Comparison of ENCODE assay signal across 13 mouse cellular contexts in the genomic region with DNA sequence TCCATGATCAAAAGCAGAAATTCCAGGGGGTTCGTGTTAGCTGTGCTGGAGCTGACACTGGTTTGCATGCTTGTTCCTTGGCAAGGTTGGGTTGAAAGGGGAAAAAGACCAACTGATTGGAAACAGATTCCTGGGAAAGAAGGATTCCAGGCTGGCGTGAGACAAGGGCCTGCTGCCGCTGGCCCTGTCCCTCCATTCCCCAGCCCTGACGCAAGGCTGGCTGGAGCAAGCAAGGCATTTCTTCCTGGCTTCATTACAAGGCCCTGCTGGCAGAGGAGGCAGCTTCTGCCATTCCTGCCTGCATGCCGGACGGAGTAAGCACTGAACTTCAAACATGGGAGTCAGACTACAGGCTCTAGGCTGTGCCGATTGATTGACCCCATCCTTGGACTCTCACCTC. TPM values are rescaled to one million over a fixed set of nuclear protein-coding genes. Genes with fewer than 3 reads are reported as not detected.
DNase-seq lines count a peak whose midpoint lies in the region; ATAC-seq lines count a peak whose summit lies in the region.
"Had no signal": no experiment of that assay in that cellular context is flagged by ENCODE, and none has a peak within 500 bp of the region (broad histone marks: within the 10 kb centered on the region; RNA-seq: fewer than 3 reads in every experiment).

No protein-coding gene starts in this region.

- no peak for ATAC-seq in heart, embryonic 13.5 days (ENCODE audit: extremely low read depth, insufficient number of reproducible peaks, low FRiP score, low TSS enrichment)
- ATAC-seq in forebrain, embryonic 13.5 days, result no peak
- ATAC-seq in intestine, embryonic 15.5 days, result no peak

- H3K4me1 ChIP-seq in heart, embryonic 10.5 days, result no peaks in the 10 kb centered on the region
- H3K4me1 ChIP-seq in embryonic facial prominence, embryonic 10.5 days, result peaks cover 10% of the 10 kb centered on the region; the same call in 1 of the 2 replicates
- peaks cover 3% of the 10 kb centered on the region; the same call in 1 of the 2 replicates for H3K4me1 ChIP-seq in heart, embryonic 13.5 days
- no peaks in the 10 kb centered on the region for H3K4me1 ChIP-seq in forebrain, embryonic 13.5 days
- no peaks in the 10 kb centered on the region for H3K4me1 ChIP-seq in intestine, embryonic 15.5 days (replicated peaks)
- H3K4me1 ChIP-seq: liver, embryonic 13.5 days had no signal

- WGBS in heart, embryonic 10.5 days, result 69% methylated on average over 7 of the region's 7 CpGs
- 60% methylated on average over 7 of the region's 7 CpGs for WGBS in embryonic facial prominence, embryonic 10.5 days
- WGBS in heart, embryonic 13.5 days, result 64% methylated on average over 7 of the region's 7 CpGs
- 83% methylated on average over 7 of the region's 7 CpGs for whole genome bisulfite sequencing in forebrain, embryonic 13.5 days
- 63% methylated on average over 7 of the region's 7 CpGs for WGBS in intestine, embryonic 15.5 days

- H3K27ac ChIP-seq in heart, embryonic 10.5 days, result no peak overlapping the region
- no peak overlapping the region for H3K27ac ChIP-seq in embryonic facial prominence, embryonic 10.5 days (replicated peaks)
- peak overlapping the region; percentile 8; the same call in 1 of the 2 replicates for H3K27ac ChIP-seq in heart, embryonic 13.5 days (replicated peaks)
- no peak overlapping the region for H3K27ac ChIP-seq in forebrain, embryonic 13.5 days
- no peak overlapping the region for H3K27ac ChIP-seq in intestine, embryonic 15.5 days
- H3K27ac ChIP-seq: liver, embryonic 13.5 days had no signal

- no peak overlapping the region for H3K9ac ChIP-seq in heart, embryonic 13.5 days
- H3K9ac ChIP-seq in forebrain, embryonic 13.5 days, result no peak overlapping the region
- H3K9ac ChIP-seq in intestine, embryonic 15.5 days, result no peak overlapping the region
- H3K9ac ChIP-seq: liver, embryonic 13.5 days had no signal

- H3K27me3 ChIP-seq in heart, embryonic 10.5 days (ENCODE audit: insufficient read depth, poor library complexity, severe bottlenecking), result no peaks in the 10 kb centered on the region
- H3K27me3 ChIP-seq in embryonic facial prominence, embryonic 10.5 days (replicated peaks; ENCODE audit: low read depth, poor library complexity, severe bottlenecking), result no peaks in the 10 kb centered on the region
- H3K27me3 ChIP-seq in heart, embryonic 13.5 days (replicated peaks), result no peaks in the 10 kb centered on the region
- no peaks in the 10 kb centered on the region for H3K27me3 ChIP-seq in forebrain, embryonic 13.5 days
- H3K27me3 ChIP-seq in intestine, embryonic 15.5 days (replicated peaks), result no peaks in the 10 kb centered on the region
- H3K27me3 ChIP-seq: liver, embryonic 13.5 days had no signal

- no peak overlapping the region for H3K4me3 ChIP-seq in heart, embryonic 10.5 days
- H3K4me3 ChIP-seq in embryonic facial prominence, embryonic 10.5 days, result no peak overlapping the region
- H3K4me3 ChIP-seq in heart, embryonic 13.5 days, result no peak overlapping the region
- no peak overlapping the region for H3K4me3 ChIP-seq in forebrain, embryonic 13.5 days
- H3K4me3 ChIP-seq in intestine, embryonic 15.5 days (replicated peaks), result no peak overlapping the region
- H3K4me3 ChIP-seq: liver, embryonic 13.5 days had no signal

- peak; percentile 98 for DNase-seq in heart, adult 11 months
- DNase-seq in heart, embryonic 10.5 days (ENCODE audit: low spot score), result no peak
- peak; percentile 19 for DNase-seq in embryonic facial prominence, embryonic 10.5 days (ENCODE audit: low spot score)
- DNase-seq in lung, postnatal 14 days, result peak; percentile 66
- DNase-seq in thymus, postnatal 25 days, result no peak
- DNase-seq: kidney, postnatal 25 days; liver, embryonic 13.5 days; right cerebral cortex, postnatal 14 days had no signal

- H3K36me3 ChIP-seq in heart, embryonic 10.5 days, result no peaks in the 10 kb centered on the region
- no peaks in the 10 kb centered on the region for H3K36me3 ChIP-seq in embryonic facial prominence, embryonic 10.5 days (replicated peaks)
- H3K36me3 ChIP-seq in heart, embryonic 13.5 days, result no peaks in the 10 kb centered on the region
- H3K36me3 ChIP-seq in forebrain, embryonic 13.5 days (ENCODE audit: poor library complexity, severe bottlenecking), result no peaks in the 10 kb centered on the region
- no peaks in the 10 kb centered on the region for H3K36me3 ChIP-seq in intestine, embryonic 15.5 days
- H3K36me3 ChIP-seq: liver, embryonic 13.5 days had no signal

- H3K4me2 ChIP-seq in heart, embryonic 13.5 days, result no peak overlapping the region
- no peak overlapping the region for H3K4me2 ChIP-seq in forebrain, embryonic 13.5 days
- H3K4me2 ChIP-seq in intestine, embryonic 15.5 days (replicated peaks), result no peak overlapping the region
- H3K4me2 ChIP-seq: liver, embryonic 13.5 days had no signal

- no peaks in the 10 kb centered on the region; the same call in 1 of the 2 replicates for H3K9me3 ChIP-seq in heart, embryonic 10.5 days
- H3K9me3 ChIP-seq in embryonic facial prominence, embryonic 10.5 days, result no peaks in the 10 kb centered on the region; the same call in 1 of the 2 replicates
- no peaks in the 10 kb centered on the region for H3K9me3 ChIP-seq in heart, embryonic 13.5 days
- H3K9me3 ChIP-seq in forebrain, embryonic 13.5 days (replicated peaks), result no peaks in the 10 kb centered on the region
- H3K9me3 ChIP-seq in intestine, embryonic 15.5 days, result no peaks in the 10 kb centered on the region
- H3K9me3 ChIP-seq: liver, embryonic 13.5 days had no signal

RNA-seq across cellular contexts. Expression of gene Ccn5, which starts 22.2 kb away (rescaled TPM):
- 0.28 TPM in 1 of 2 replicates, not detected in the other for polyA plus RNA-seq in heart, embryonic 10.5 days (2016; fragmentation: Nextera tagmentation; extraction: Ambion mirVana)
- polyA plus RNA-seq in embryonic facial prominence, embryonic 10.5 days (2016; fragmentation: Nextera tagmentation; extraction: Ambion mirVana), result 0.09 and 0.25 TPM in 2 replicates
- polyA plus RNA-seq in heart, embryonic 13.5 days (2015; fragmentation: Nextera tagmentation; extraction: Ambion mirVana), result 0.16 and 0.28 TPM in 2 replicates
- polyA plus RNA-seq in forebrain, embryonic 13.5 days (2015; fragmentation: Nextera tagmentation; extraction: Ambion mirVana), result 0.25 and 0.26 TPM in 2 replicates
- 0.15 and 0.24 TPM in 2 replicates for polyA plus RNA-seq in intestine, embryonic 15.5 days (2015; fragmentation: Nextera tagmentation; extraction: Ambion mirVana)

RNA-seq across cellular contexts. Expression of gene Ada, which starts 48.4 kb away (rescaled TPM):
- polyA plus RNA-seq in heart, embryonic 10.5 days (2016; fragmentation: Nextera tagmentation; extraction: Ambion mirVana), result 5.1 and 8.2 TPM in 2 replicates
- 9.7 and 11.1 TPM in 2 replicates for polyA plus RNA-seq in embryonic facial prominence, embryonic 10.5 days (2016; fragmentation: Nextera tagmentation; extraction: Ambion mirVana)
- polyA plus RNA-seq in heart, embryonic 13.5 days (2015; fragmentation: Nextera tagmentation; extraction: Ambion mirVana), result 3.6 and 3.7 TPM in 2 replicates
- polyA plus RNA-seq in forebrain, embryonic 13.5 days (2015; fragmentation: Nextera tagmentation; extraction: Ambion mirVana), result 6.6 and 7.3 TPM in 2 replicates
- polyA plus RNA-seq in intestine, embryonic 15.5 days (2015; fragmentation: Nextera tagmentation; extraction: Ambion mirVana), result 6.6 and 7.1 TPM in 2 replicates

RNA-seq across cellular contexts. Expression of gene Kcnk15, which starts 55.0 kb away (rescaled TPM):
- polyA plus RNA-seq in heart, embryonic 10.5 days (2016; fragmentation: Nextera tagmentation; extraction: Ambion mirVana), result not detected in 2 replicates
- not detected in 2 replicates for polyA plus RNA-seq in embryonic facial prominence, embryonic 10.5 days (2016; fragmentation: Nextera tagmentation; extraction: Ambion mirVana)
- not detected in 2 replicates for polyA plus RNA-seq in heart, embryonic 13.5 days (2015; fragmentation: Nextera tagmentation; extraction: Ambion mirVana)
- not detected in 2 replicates for polyA plus RNA-seq in forebrain, embryonic 13.5 days (2015; fragmentation: Nextera tagmentation; extraction: Ambion mirVana)
- not detected in 2 replicates for polyA plus RNA-seq in intestine, embryonic 15.5 days (2015; fragmentation: Nextera tagmentation; extraction: Ambion mirVana)
- polyA plus RNA-seq: heart, embryonic 14.5 days; liver, embryonic 13.5 days; thymus, postnatal 0 days had no signal

Comparison
In these comparisons a context has a peak if more than half of its experiments do, and no peak if none do; other contexts are left out.
1. DNase-seq: peak in heart, adult 11 months (single experiment), embryonic facial prominence, embryonic 10.5 days (single experiment) and lung, postnatal 14 days (single experiment); none in heart, embryonic 10.5 days (single experiment) and thymus, postnatal 25 days (single experiment).